Mouse (Mus musculus): ENCODE data around the gene Fam219b. TPM values are rescaled to one million over a fixed set of nuclear protein-coding genes. Genes with fewer than 3 reads are reported as not detected.

Fam219b gene
- total RNA-seq, 1 experiment from 2014 or later: 13.8 TPM

Other genes with a start within 250 kb of the Fam219b start
- 63.6 and 70.3 TPM in 2 replicates for gene Ppcdc, start 97.4 kb upstream of the Fam219b start, total RNA-seq (2017)
- not detected in 2 replicates for gene Scamp5, start 69.5 kb upstream of the Fam219b start, total RNA-seq (2017)
- not detected in 2 replicates for gene Rpp25, start 33.5 kb upstream of the Fam219b start, total RNA-seq (2017)
- gene Cox5a, start 16.3 kb upstream of the Fam219b start, total RNA-seq (2017): 31.7 and 34.9 TPM in 2 replicates
- gene Mpi, start 15.2 kb downstream of the Fam219b start, total RNA-seq (2017): 8.1 and 11.9 TPM in 2 replicates
- gene Scamp2, start 23.4 kb downstream of the Fam219b start, total RNA-seq (2017): 28.9 and 34.9 TPM in 2 replicates
- 34.4 and 39.3 TPM in 2 replicates for gene Ulk3, start 51.9 kb downstream of the Fam219b start, total RNA-seq (2017)
- not detected in 2 replicates for gene Cplx3, start 68.8 kb downstream of the Fam219b start, total RNA-seq (2017)
- 0.93 and 2.0 TPM in 2 replicates for gene Lman1l, start 83.2 kb downstream of the Fam219b start, total RNA-seq (2017)
- 499 and 556 TPM in 2 replicates for gene Csk, start 116.1 kb downstream of the Fam219b start, total RNA-seq (2017)
- gene Cyp1a2, start 146.2 kb downstream of the Fam219b start, total RNA-seq (2017): not detected in 2 replicates
- not detected in 2 replicates for gene Cyp1a1, start 150.4 kb downstream of the Fam219b start, total RNA-seq (2017)
- 4.5 and 5.8 TPM in 2 replicates for gene Edc3, start 171.0 kb downstream of the Fam219b start, total RNA-seq (2017)
- 110 and 117 TPM in 2 replicates for gene Clk3, start 228.3 kb downstream of the Fam219b start, total RNA-seq (2017)

All from neutrophil, adult 5-6 weeks (primary cell).